Mouse (Mus musculus) brown adipose tissue, adult 24 weeks (tissue): ENCODE measurements around the gene Iqcg. TPM values are rescaled to one million over a fixed set of nuclear protein-coding genes. Genes with fewer than 3 reads are reported as not detected.

Source experiments
- H3K27ac ChIP-seq: fragments of 200-500 bp; replicated peaks from 2 replicates; pipeline ENCODE4 v1.5.1; 2012; ENCODE audit warnings: low read depth, mild to moderate bottlenecking, low read length
- H3K4me1 ChIP-seq: fragments of 200-500 bp; 2 replicates; pipeline ENCODE4 v1.6.1; 2012; ENCODE audit warnings: low read length, mixed read lengths; ENCODE audit not compliant: control insufficient read depth, insufficient read depth, insufficient read length
- H3K4me3 ChIP-seq: fragments of 200-500 bp; 2 replicates; pipeline ENCODE4 v1.5.1; 2012; ENCODE audit warnings: low read depth, mild to moderate bottlenecking, low read length, moderate library complexity; ENCODE audit not compliant: insufficient read depth
- polyA plus RNA-seq: library from polyadenylated mRNA; stranded (reverse); fragments of >200 nt; gene quantifications from 2 replicates; pipeline ENCODE4 v1.2.4, GENCODE M21; 2012; ENCODE audit not compliant: missing spikeins, insufficient read depth, insufficient read length

Iqcg gene
- polyA plus RNA-seq, 1 experiment: 0.87 TPM

- Histone ChIP-seq H3K27ac (no peak overlapping the region), H3K4me3 (no peak overlapping the region), H3K4me1 (no peaks in the 10 kb centered on the region)
These were observed 34.6 kb downstream of the Iqcg start for GRCm38 (mm10) chr16:33021381-33021780.

GRCm38 (mm10) chr16:33019117-33019770 is 36.8 kb downstream of the Iqcg start:
- Histone ChIP-seq H3K4me1 (no peaks in the 10 kb centered on the region), H3K4me3 (no peak overlapping the region), H3K27ac (no peak overlapping the region)

GRCm38 (mm10) chr16:33017677-33018349 is 38.2 kb downstream of the Iqcg start:
- H3K4me3 ChIP-seq: no peak overlapping the region
- H3K27ac ChIP-seq: no peak overlapping the region
- no peaks in the 10 kb centered on the region for H3K4me1 ChIP-seq

- Histone ChIP-seq H3K4me1 (no peaks in the 10 kb centered on the region), H3K4me3 (no peak overlapping the region), H3K27ac (no peak overlapping the region)
These were observed 40.0 kb downstream of the Iqcg start for GRCm38 (mm10) chr16:33015986-33016385.

- Histone ChIP-seq H3K4me1 (no peaks in the 10 kb centered on the region), H3K4me3 (no peak overlapping the region), H3K27ac (no peak overlapping the region)
These were observed 40.6 kb downstream of the Iqcg start for GRCm38 (mm10) chr16:33015396-33015907.

- Histone ChIP-seq H3K27ac (no peak overlapping the region), H3K4me3 (no peak overlapping the region), H3K4me1 (no peaks in the 10 kb centered on the region)
These were observed 41.1 kb downstream of the Iqcg start for GRCm38 (mm10) chr16:33014921-33015320.

- no peaks in the 10 kb centered on the region for H3K4me1 ChIP-seq
These were observed 42.2 kb downstream of the Iqcg start for GRCm38 (mm10) chr16:33013801-33014200.

GRCm38 (mm10) chr16:33010166-33010565 is 45.9 kb downstream of the Iqcg start:
- no peak overlapping the region for H3K27ac ChIP-seq
- H3K4me3 ChIP-seq: no peak overlapping the region

More at GRCm38 (mm10) chr16:33013801-33014200, 42.2 kb downstream of the Iqcg start:
- Histone ChIP-seq H3K4me3 (no peak overlapping the region), H3K27ac (no peak overlapping the region)

GRCm38 (mm10) chr16:33007436-33007835 is 48.6 kb downstream of the Iqcg start:
- no peaks in the 10 kb centered on the region for H3K4me1 ChIP-seq
- H3K4me3 ChIP-seq: no peak overlapping the region
- H3K27ac ChIP-seq: no peak overlapping the region

More at GRCm38 (mm10) chr16:33010166-33010565, 45.9 kb downstream of the Iqcg start:
- H3K4me1 ChIP-seq: no peaks in the 10 kb centered on the region

- H3K27ac ChIP-seq: no peak overlapping the region
- no peaks in the 10 kb centered on the region for H3K4me1 ChIP-seq
- no peak overlapping the region for H3K4me3 ChIP-seq
These were observed 49.1 kb downstream of the Iqcg start for GRCm38 (mm10) chr16:33006888-33007287.

GRCm38 (mm10) chr16:33005216-33005615 is 50.8 kb downstream of the Iqcg start:
- no peak overlapping the region for H3K27ac ChIP-seq
- no peaks in the 10 kb centered on the region for H3K4me1 ChIP-seq
- H3K4me3 ChIP-seq: no peak overlapping the region

GRCm38 (mm10) chr16:32992158-32992557 is 63.9 kb downstream of the Iqcg start:
- no peak overlapping the region for H3K4me3 ChIP-seq
- no peak overlapping the region for H3K27ac ChIP-seq
- no peaks in the 10 kb centered on the region for H3K4me1 ChIP-seq

GRCm38 (mm10) chr16:32984631-32985030 is 71.4 kb downstream of the Iqcg start:
- no peak overlapping the region for H3K4me3 ChIP-seq
- no peaks in the 10 kb centered on the region for H3K4me1 ChIP-seq
- no peak overlapping the region for H3K27ac ChIP-seq

GRCm38 (mm10) chr16:32981405-32981804 is 74.6 kb downstream of the Iqcg start:
- H3K4me1 ChIP-seq: no peaks in the 10 kb centered on the region
- no peak overlapping the region for H3K4me3 ChIP-seq
- H3K27ac ChIP-seq: no peak overlapping the region

- Histone ChIP-seq H3K27ac (no peak overlapping the region), H3K4me1 (no peaks in the 10 kb centered on the region), H3K4me3 (no peak overlapping the region)
These were observed 75.8 kb downstream of the Iqcg start for GRCm38 (mm10) chr16:32980227-32980626.

- no peak overlapping the region for H3K4me3 ChIP-seq
- H3K4me1 ChIP-seq: no peaks in the 10 kb centered on the region
- no peak overlapping the region for H3K27ac ChIP-seq
These were observed 83.0 kb downstream of the Iqcg start for GRCm38 (mm10) chr16:32973047-32973446.
